Mouse (Mus musculus) embryonic fibroblast, embryonic 13.5 days (primary cell): Measurements from ENCODE around the gene Gm42906.

Source experiments
- CTCF ChIP-seq: IDR thresholded peaks from 2 replicates; pipeline ENCODE4 v1.5.1; 2011; ENCODE audit warnings: mild to moderate bottlenecking, control low read depth, low read length, moderate library complexity, borderline replicate concordance; ENCODE audit not compliant: insufficient read depth
- POLR2A ChIP-seq: IDR thresholded peaks from 2 replicates; pipeline ENCODE4 v1.6.1; 2011; ENCODE audit warnings: low read depth, mild to moderate bottlenecking, control low read depth, low read length, moderate library complexity

DNA sequence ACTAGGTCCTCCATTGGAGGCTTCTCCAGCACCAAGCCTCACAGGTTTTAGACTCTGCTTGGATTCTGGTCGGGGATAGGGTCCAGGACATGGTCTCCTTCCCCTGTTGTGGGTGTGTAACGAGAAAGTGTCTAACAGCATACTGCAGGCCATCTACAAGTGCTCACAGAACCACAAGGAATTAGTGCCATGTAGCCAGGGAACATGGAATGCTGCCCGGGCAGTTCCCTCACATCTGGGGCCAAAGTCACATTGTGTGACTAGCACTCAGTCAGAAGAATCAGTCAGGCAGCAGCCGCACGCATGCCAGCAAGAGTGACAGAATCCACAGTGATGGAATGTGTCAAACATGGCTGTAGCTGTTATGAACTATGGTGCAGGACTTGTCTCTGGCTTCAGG lies 261.7 kb downstream of the Gm42906 start:
- TF ChIP-seq CTCF: no peak
- no peak for TF ChIP-seq POLR2A
